Mouse (Mus musculus) urinary bladder, adult 18-20 months (tissue): Measurements from ENCODE around the gene Negr1.

ENCODE experiments used
- DNase-seq, 2 experiments: peaks; one replicate each; pipeline ENCODE4 v3.0.0; 2022; ENCODE audit warnings: low spot score in 2 of 2, mixed read lengths in 2 of 2

Negr1 gene

GRCm38 (mm10) chr3:157209386-157209785 lies 647.8 kb downstream of the Negr1 start:
- no peak for DNase-seq

GRCm38 (mm10) chr3:157215937-157216719 lies 654.5 kb downstream of the Negr1 start:
- DNase-seq = no peak

GRCm38 (mm10) chr3:157217794-157218193 lies 656.2 kb downstream of the Negr1 start:
- no peak for DNase-seq

- no peak for DNase-seq
These were observed 663.3 kb downstream of the Negr1 start for GRCm38 (mm10) chr3:157224920-157225319.

GRCm38 (mm10) chr3:157232723-157233122 lies 671.1 kb downstream of the Negr1 start:
- peak in 1 of 2 experiments; percentile 4 for DNase-seq

GRCm38 (mm10) chr3:157240240-157240639 lies 678.6 kb downstream of the Negr1 start:
- DNase-seq = no peak

- DNase-seq = no peak
These were observed 693.9 kb downstream of the Negr1 start for GRCm38 (mm10) chr3:157255446-157255845.

- DNase-seq = no peak
These were observed 694.3 kb downstream of the Negr1 start for GRCm38 (mm10) chr3:157255863-157256262.

- no peak for DNase-seq
These were observed 707.1 kb downstream of the Negr1 start for GRCm38 (mm10) chr3:157268742-157269141.

GRCm38 (mm10) chr3:157272379-157272778 lies 710.8 kb downstream of the Negr1 start:
- DNase-seq = no peak

GRCm38 (mm10) chr3:157274143-157274542 lies 712.5 kb downstream of the Negr1 start:
- no peak for DNase-seq

- no peak for DNase-seq
These were observed 718.1 kb downstream of the Negr1 start for GRCm38 (mm10) chr3:157279717-157280116.

- DNase-seq = no peak
These were observed 719.7 kb downstream of the Negr1 start for GRCm38 (mm10) chr3:157281259-157281658.

- DNase-seq = no peak
These were observed 729.7 kb downstream of the Negr1 start for GRCm38 (mm10) chr3:157291286-157291685.

GRCm38 (mm10) chr3:157297216-157297615 lies 735.6 kb downstream of the Negr1 start:
- DNase-seq = no peak

GRCm38 (mm10) chr3:157303430-157304116 lies 742.0 kb downstream of the Negr1 start:
- no peak for DNase-seq

GRCm38 (mm10) chr3:157321081-157321573 lies 759.5 kb downstream of the Negr1 start:
- DNase-seq = no peak

- no peak for DNase-seq
These were observed 760.2 kb downstream of the Negr1 start for GRCm38 (mm10) chr3:157321834-157322233.

- no peak for DNase-seq
These were observed 772.6 kb downstream of the Negr1 start for GRCm38 (mm10) chr3:157334169-157334568.

GRCm38 (mm10) chr3:157349480-157349879 lies 787.9 kb downstream of the Negr1 start:
- no peak for DNase-seq

- DNase-seq = no peak
These were observed 797.3 kb downstream of the Negr1 start for GRCm38 (mm10) chr3:157358905-157359304.

- no peak for DNase-seq
These were observed 798.2 kb downstream of the Negr1 start for GRCm38 (mm10) chr3:157359840-157360239.
